Mouse (Mus musculus): Measurements from ENCODE around the gene Rufy1.

GRCm38 (mm10) chr11:50454934-50455333, 24.0 kb upstream of the Rufy1 start:
- TF ChIP-seq TCF12 (IDR thresholded peaks at IDR 0.05; ENCODE audit: insufficient read depth, poor library complexity, severe bottlenecking) = no peak
- TF ChIP-seq TCF3 (IDR thresholded peaks at IDR 0.05; ENCODE audit: insufficient read length, low read depth) = no peak
- no peak for TF ChIP-seq MAX (IDR thresholded peaks at IDR 0.05; ENCODE audit: low read depth)
- no peak for TF ChIP-seq POLR2A (IDR thresholded peaks at IDR 0.05; ENCODE audit: insufficient read length, low read depth)
- no peak for TF ChIP-seq REST (IDR thresholded peaks at IDR 0.05; ENCODE audit: insufficient read depth, insufficient read length)

Measured in myocyte (in vitro differentiated cells).